Mouse (Mus musculus): ENCODE data around the gene Gm20388.

GRCm38 (mm10) chr8:122470691-122471090 is 2560.1 kb downstream of the Gm20388 start:
- TF ChIP-seq POLR2A (IDR thresholded peaks at IDR 0.05; ENCODE audit: low read depth, low read length) (no peak), CTCF (conservative IDR thresholded peaks at IDR 0.05; ENCODE audit: insufficient read depth, insufficient read length, low read depth, low read length) (no peak)

All from kidney, adult 2 months (tissue).